ENCODE assay signal across 14 mouse cellular contexts in genomic region chr2:168839221-168839620, GRCm38 (mm10).
DNase-seq lines count a peak whose midpoint lies in the region; ATAC-seq and TF ChIP-seq lines count a peak whose summit lies in the region.
"Had no signal": no experiment of that assay in that cellular context is flagged by ENCODE, and none has a peak within 500 bp of the region (broad histone marks: within the 10 kb centered on the region; RNA-seq: fewer than 3 reads in every experiment).

No protein-coding gene starts in this region.

- 13% methylated on average over 6 of the region's 6 CpGs for WGBS in heart, embryonic 10.5 days
- WGBS in heart, adult 2 months: 37% methylated on average over 6 of the region's 6 CpGs
- WGBS in liver, embryonic 11.5 days: 10% methylated on average over 6 of the region's 6 CpGs
- 5% methylated on average over 6 of the region's 6 CpGs for WGBS in embryonic facial prominence, embryonic 12.5 days
- 7% methylated on average over 6 of the region's 6 CpGs for WGBS in liver, embryonic 13.5 days (ENCODE audit: insufficient replicate concordance)

- no peak for ATAC-seq in liver, embryonic 11.5 days (replicated peaks; ENCODE audit: low FRiP score)
- no peak for ATAC-seq in embryonic facial prominence, embryonic 12.5 days (ENCODE audit: insufficient number of reproducible peaks, insufficient read depth, low FRiP score, low TSS enrichment)
- no peak for ATAC-seq in liver, embryonic 13.5 days (ENCODE audit: low read depth)

- no peak overlapping the region for H3K27ac ChIP-seq in heart, embryonic 10.5 days
- H3K27ac ChIP-seq in heart, adult 2 months: no peak overlapping the region
- no peak overlapping the region for H3K27ac ChIP-seq in liver, embryonic 11.5 days (ENCODE audit: low read depth, low read length)
- H3K27ac ChIP-seq in embryonic facial prominence, embryonic 12.5 days: no peak overlapping the region
- no peak overlapping the region for H3K27ac ChIP-seq in liver, embryonic 13.5 days

- no peaks in the 10 kb centered on the region for H3K79me2 ChIP-seq in heart, adult 2 months (replicated peaks; ENCODE audit: control insufficient read depth, insufficient read depth, low read length)

- DNase-seq in heart, embryonic 10.5 days (ENCODE audit: low spot score): no peak
- DNase-seq in heart, adult 2 months: no peak
- DNase-seq in liver, embryonic 11.5 days (ENCODE audit: low spot score): no peak
- DNase-seq in liver: no peak
- no peak for DNase-seq in liver, embryonic 13.5 days
- DNase-seq in cerebellum, adult 11 months: no peak
- DNase-seq in gastrocnemius, postnatal 14 days: no peak
- DNase-seq: cerebellum, adult 2 months; gastrocnemius, postnatal 10 days; heart, postnatal 14 days; kidney, adult 11 months; lung, postnatal 14 days; thymus, adult 18-20 months had no signal

- peak overlapping the region; percentile 54 for H3K4me2 ChIP-seq in liver, embryonic 11.5 days
- peak overlapping the region; percentile 33; the same call in 1 of the 2 replicates for H3K4me2 ChIP-seq in embryonic facial prominence, embryonic 12.5 days (replicated peaks)
- H3K4me2 ChIP-seq in liver, embryonic 13.5 days: peak overlapping the region; percentile 52

- H3K36me3 ChIP-seq in heart, embryonic 10.5 days: no peaks in the 10 kb centered on the region
- no peaks in the 10 kb centered on the region for H3K36me3 ChIP-seq in heart, adult 2 months (ENCODE audit: control insufficient read depth, insufficient read depth, low read length)
- no peaks in the 10 kb centered on the region for H3K36me3 ChIP-seq in liver, embryonic 11.5 days (ENCODE audit: control insufficient read depth, insufficient read depth, low read length)
- H3K36me3 ChIP-seq in embryonic facial prominence, embryonic 12.5 days: no peaks in the 10 kb centered on the region
- H3K36me3 ChIP-seq in liver, embryonic 13.5 days: no peaks in the 10 kb centered on the region

- H3K4me3 ChIP-seq in heart, embryonic 10.5 days: peak overlapping the region; percentile 54; the same call in 1 of the 2 replicates
- H3K4me3 ChIP-seq in heart, adult 2 months: no peak overlapping the region
- no peak overlapping the region for H3K4me3 ChIP-seq in liver, embryonic 11.5 days (ENCODE audit: low read depth, low read length)
- no peak overlapping the region for H3K4me3 ChIP-seq in embryonic facial prominence, embryonic 12.5 days
- no peak overlapping the region for H3K4me3 ChIP-seq in liver, embryonic 13.5 days (replicated peaks)

- intact Hi-C loops in heart, adult 2 months (cut with DNase I): no loop called here
- intact Hi-C loops in gastrocnemius, postnatal 14 days (cut with DNase I; ENCODE audit: low total_unique reads): no loop called here

- H3K4me1 ChIP-seq in heart, embryonic 10.5 days: peaks cover 24% of the 10 kb centered on the region
- no peaks in the 10 kb centered on the region for H3K4me1 ChIP-seq in heart, adult 2 months (ENCODE audit: control insufficient read depth, insufficient read depth, low read length)
- H3K4me1 ChIP-seq in liver, embryonic 11.5 days (replicated peaks; ENCODE audit: control insufficient read depth, insufficient read depth, low read length): peaks cover 16% of the 10 kb centered on the region
- H3K4me1 ChIP-seq in embryonic facial prominence, embryonic 12.5 days: peaks cover 43% of the 10 kb centered on the region
- peaks cover 29% of the 10 kb centered on the region for H3K4me1 ChIP-seq in liver, embryonic 13.5 days (replicated peaks)

- no peak for TF ChIP-seq POLR2A in heart, adult 2 months (IDR thresholded peaks at IDR 0.05; ENCODE audit: insufficient read depth, low read depth, low read length)

- no peak for TF ChIP-seq CTCF in heart, adult 2 months (IDR thresholded peaks at IDR 0.05)

- no peak overlapping the region for H3K9ac ChIP-seq in heart, adult 2 months (ENCODE audit: low read depth, low read length)
- no peak overlapping the region for H3K9ac ChIP-seq in liver, embryonic 11.5 days (ENCODE audit: low read depth, low read length)
- H3K9ac ChIP-seq in embryonic facial prominence, embryonic 12.5 days: no peak overlapping the region
- no peak overlapping the region for H3K9ac ChIP-seq in liver, embryonic 13.5 days

- H3K9me3 ChIP-seq in heart, embryonic 10.5 days: no peaks in the 10 kb centered on the region
- no peaks in the 10 kb centered on the region for H3K9me3 ChIP-seq in liver, embryonic 11.5 days (ENCODE audit: control insufficient read depth, low read length)
- no peaks in the 10 kb centered on the region for H3K9me3 ChIP-seq in embryonic facial prominence, embryonic 12.5 days
- H3K9me3 ChIP-seq in liver, embryonic 13.5 days (replicated peaks): no peaks in the 10 kb centered on the region

- H3K27me3 ChIP-seq in heart, embryonic 10.5 days (ENCODE audit: insufficient read depth, poor library complexity, severe bottlenecking): peaks cover 32% of the 10 kb centered on the region; the same call in 1 of the 2 replicates
- peaks cover 20% of the 10 kb centered on the region for H3K27me3 ChIP-seq in heart, adult 2 months (ENCODE audit: control insufficient read depth, insufficient read depth, low read length)
- H3K27me3 ChIP-seq in liver, embryonic 11.5 days (replicated peaks; ENCODE audit: control insufficient read depth, insufficient read depth, low read length): peaks cover 32% of the 10 kb centered on the region
- peaks cover 16% of the 10 kb centered on the region for H3K27me3 ChIP-seq in embryonic facial prominence, embryonic 12.5 days
- H3K27me3 ChIP-seq in liver, embryonic 13.5 days: peaks cover 72% of the 10 kb centered on the region

- no peak for TF ChIP-seq EP300 in heart, adult 2 months (IDR thresholded peaks at IDR 0.05; ENCODE audit: insufficient read depth, low read depth, low read length)
